Mouse (Mus musculus) heart, embryonic 14.5 days (tissue): ENCODE measurements at regions not wholly inside any gene's neighbourhood (a gene's known extent, or its start where the extent isn't known, plus 50 kb on each side); places are given as distances from the start of the nearest gene placed in this dataset.

ENCODE experiments used
- ATAC-seq: fragments of 200-750 bp; cut with Nextera tagmentation; 2 replicates; pipeline ENCODE4 v1.8.0; 2017; ENCODE audit warnings: low read depth, moderate TSS enrichment; ENCODE audit not compliant: insufficient number of reproducible peaks, insufficient read depth, low FRiP score
- H3K27ac ChIP-seq, 2 experiments: fragments of 200-500 bp in 1 of 2; fragments of 300-500 bp in 1 of 2; sonication (generic) in 1 of 2; replicated peaks in 1 of 2; 2 replicates each; pipeline ENCODE4 v1.5.1; 2012 to 2014; ENCODE audit warnings: low read depth in 2 of 2, low read length in 2 of 2, control low read depth in 1 of 2, mild to moderate bottlenecking in 1 of 2, mixed read lengths in 1 of 2; ENCODE audit not compliant: control insufficient read depth in 1 of 2, insufficient read depth in 1 of 2
- H3K27me3 ChIP-seq: fragments of 300-500 bp; sonication (generic); 2 replicates; pipeline ENCODE4 v1.6.1; 2014; ENCODE audit warnings: mild to moderate bottlenecking, low read length, control low read depth; ENCODE audit not compliant: control insufficient read depth, insufficient read depth
- H3K36me3 ChIP-seq: fragments of 300-500 bp; sonication (generic); 2 replicates; pipeline ENCODE4 v1.6.1; 2014; ENCODE audit warnings: mild to moderate bottlenecking, control low read depth, low read length, mixed read lengths; ENCODE audit not compliant: control insufficient read depth, insufficient read depth
- H3K4me1 ChIP-seq, 2 experiments: fragments of 200-500 bp in 1 of 2; fragments of 300-500 bp in 1 of 2; sonication (generic) in 1 of 2; 2 replicates each; pipeline ENCODE4 v1.6.1; 2012 to 2014; ENCODE audit warnings: low read length in 2 of 2, control low read depth in 1 of 2, mixed read lengths in 1 of 2; ENCODE audit not compliant: control insufficient read depth in 2 of 2, insufficient read depth in 2 of 2
- H3K4me2 ChIP-seq: fragments of 300-500 bp; sonication (generic); 2 replicates; pipeline ENCODE4 v1.6.1; 2014; ENCODE audit warnings: mild to moderate bottlenecking, low read length
- H3K4me3 ChIP-seq, 2 experiments: fragments of 200-500 bp in 1 of 2; fragments of 300-500 bp in 1 of 2; sonication (generic) in 1 of 2; 2 replicates each; pipeline ENCODE4 v1.5.1; 2012 to 2014; ENCODE audit warnings: low read length in 2 of 2, mild to moderate bottlenecking in 2 of 2, control low read depth in 1 of 2, low read depth in 1 of 2, moderate library complexity in 1 of 2; ENCODE audit not compliant: control insufficient read depth in 1 of 2, insufficient read depth in 1 of 2
- H3K9ac ChIP-seq: fragments of 300-500 bp; sonication (generic); 2 replicates; pipeline ENCODE4 v1.6.1; 2014; ENCODE audit warnings: mild to moderate bottlenecking, low read length
- H3K9me3 ChIP-seq: fragments of 300-500 bp; sonication (generic); 2 replicates; pipeline ENCODE4 v1.6.1; 2016; ENCODE audit warnings: low read length, control low read depth; ENCODE audit not compliant: control insufficient read depth
- WGBS: fragments of 180-500 bp; shearing (Covaris S2); extraction: QIAGEN DNeasy Blood & Tissue Kit; methylation state at CpG from one replicate; pipeline ENCODE4 v1.1.7; 2014; 5-methylcytosine and 5-hydroxymethylcytosine counted together

DNA sequence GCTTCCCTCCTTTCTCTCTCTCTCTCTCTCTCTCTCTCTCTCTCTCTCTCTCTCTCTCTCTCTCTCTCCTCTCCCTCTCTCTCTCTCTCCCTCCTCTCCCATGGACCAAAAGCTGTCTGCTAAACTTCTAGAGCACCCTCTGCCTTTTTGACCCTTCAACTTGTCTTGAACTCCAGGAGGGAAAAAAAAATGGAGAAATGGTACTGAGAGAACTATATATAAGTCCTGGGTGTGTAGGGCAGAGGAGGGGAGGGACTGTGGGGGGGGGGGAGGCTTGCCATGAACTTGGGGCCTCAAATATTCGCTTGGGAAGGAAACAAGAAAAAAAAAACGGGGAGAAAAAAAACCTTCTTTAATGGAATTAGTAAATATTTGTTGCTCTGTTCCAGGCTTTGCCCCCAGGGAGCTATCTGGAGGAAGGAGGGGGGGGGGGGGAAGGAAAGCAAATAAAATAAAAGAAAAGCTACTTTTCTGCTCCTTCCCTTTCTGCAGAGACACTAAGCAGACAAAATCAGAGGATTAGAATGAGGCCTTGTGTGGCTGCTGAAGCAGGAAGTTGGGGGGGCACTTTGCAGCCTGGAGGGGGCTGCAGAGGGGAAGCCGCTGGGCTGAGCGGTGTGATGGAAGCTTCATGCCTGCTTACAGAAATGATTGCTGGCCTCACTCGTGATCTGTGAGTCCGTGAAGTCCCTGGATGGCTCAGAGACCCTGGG is 270.1 kb upstream of the Tbx3 start:
- Histone ChIP-seq H3K27me3 (no peaks in the 10 kb centered on the region), H3K9me3 (0 out of 2 replicates have a peak, but pooled peaks cover 3% of the 10 kb centered on the region), H3K4me3 (no peak overlapping the region), H3K9ac (peak overlapping the region; percentile 44; the same call in 1 of the 2 replicates), H3K4me1 (peaks cover 3 to 6% of the 10 kb centered on the region in 2 experiments; a peak in 3 of 4 replicates), H3K36me3 (no peaks in the 10 kb centered on the region), H3K27ac (0 out of 4 replicates have a peak overlapping the region, but pooled peaks of 1 of the 2 experiments have one; percentile 14), H3K4me2 (no peak overlapping the region)
- WGBS, result 20% methylated on average over 6 of the region's 6 CpGs
- ATAC-seq, result no peak

DNA sequence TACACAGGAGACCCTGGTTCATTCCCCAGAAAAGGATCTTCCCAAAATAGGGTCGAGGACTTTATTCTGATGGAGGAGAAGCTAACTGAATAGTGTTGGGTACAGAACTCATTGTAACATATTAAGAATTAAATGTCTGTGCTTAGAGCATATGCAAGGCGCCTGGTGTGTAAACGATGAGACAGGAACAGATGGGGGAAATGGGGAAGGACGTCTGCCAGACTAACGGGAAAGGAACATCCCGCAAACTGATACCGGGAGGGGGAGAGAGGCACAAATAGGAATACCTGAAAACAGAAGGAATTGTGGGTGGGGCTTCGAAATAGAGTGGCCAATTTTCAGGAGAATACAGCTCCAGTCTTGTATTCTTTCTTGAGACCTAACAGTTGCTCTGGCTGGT is 268.6 kb upstream of the Tbx3 start:
- WGBS, result 74% methylated on average over 8 of the region's 8 CpGs
- H3K9ac ChIP-seq, result no peak overlapping the region

DNA sequence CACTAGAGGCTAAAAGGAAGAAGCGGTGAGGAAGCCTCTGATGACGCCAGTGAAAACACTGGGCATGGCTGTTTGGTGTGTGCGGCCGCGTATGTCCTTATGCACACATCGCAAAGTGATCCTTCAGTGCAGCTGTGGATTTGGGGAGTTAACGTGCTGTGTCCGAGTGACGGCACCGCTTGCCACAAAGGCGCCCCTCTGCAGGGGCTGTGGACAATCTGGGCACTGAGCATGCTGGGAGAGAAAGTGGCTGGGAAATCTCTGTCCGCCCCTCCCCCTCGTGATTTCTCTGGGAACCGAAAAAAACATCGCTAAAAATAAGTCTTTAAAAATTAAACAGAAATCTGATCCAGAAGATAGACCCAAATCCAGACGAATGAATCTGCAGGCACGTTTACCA is 267.8 kb upstream of the Tbx3 start:
- 0 out of 2 replicates have a peak, but pooled peaks cover 3% of the 10 kb centered on the region for H3K9me3 ChIP-seq
- H3K27me3 ChIP-seq, result no peaks in the 10 kb centered on the region
- no peaks in the 10 kb centered on the region for H3K36me3 ChIP-seq
- no peak overlapping the region for H3K27ac ChIP-seq
- H3K4me1 ChIP-seq, result peaks cover 3 to 6% of the 10 kb centered on the region in 2 experiments; a peak in 3 of 4 replicates
- H3K4me2 ChIP-seq, result no peak overlapping the region
- no peak overlapping the region for H3K4me3 ChIP-seq
- WGBS, result 80% methylated on average over 17 of the region's 17 CpGs
- ATAC-seq, result no peak
- no peak overlapping the region for H3K9ac ChIP-seq

More for the DNA sequence above, 268.6 kb upstream of the Tbx3 start:
- Histone ChIP-seq H3K9me3 (0 out of 2 replicates have a peak, but pooled peaks cover 3% of the 10 kb centered on the region), H3K4me3 (no peak overlapping the region), H3K36me3 (no peaks in the 10 kb centered on the region), H3K27me3 (no peaks in the 10 kb centered on the region), H3K27ac (no peak overlapping the region), H3K4me2 (no peak overlapping the region), H3K4me1 (peaks cover 3 to 6% of the 10 kb centered on the region in 2 experiments; a peak in 3 of 4 replicates)
- no peak for ATAC-seq

DNA sequence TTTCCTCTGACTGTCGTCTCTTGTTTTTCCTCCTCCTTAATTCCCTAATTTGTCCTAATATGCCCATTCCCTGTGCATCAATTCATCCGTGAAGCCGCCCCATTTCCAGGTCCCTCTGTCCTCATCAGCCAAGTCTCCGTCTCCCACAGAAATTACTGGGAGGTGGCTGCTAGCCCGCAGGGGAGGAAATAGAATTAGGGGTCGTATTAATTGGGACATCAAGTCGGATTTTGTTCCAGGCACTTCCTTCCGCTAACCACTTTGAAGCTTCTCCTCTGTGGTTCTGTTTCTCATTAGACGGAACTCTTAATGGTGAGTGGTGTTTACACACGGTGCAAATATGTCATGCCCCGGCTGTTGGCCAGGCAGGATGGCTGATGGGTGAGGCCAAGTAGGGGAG is 259.5 kb upstream of the Tbx3 start:
- Histone ChIP-seq H3K4me3 (no peak overlapping the region), H3K27me3 (peaks cover 7% of the 10 kb centered on the region), H3K36me3 (no peaks in the 10 kb centered on the region), H3K4me2 (no peak overlapping the region), H3K27ac (no peak overlapping the region), H3K9me3 (peaks cover 6% of the 10 kb centered on the region), H3K9ac (no peak overlapping the region), H3K4me1 (no peaks in the 10 kb centered on the region)
- WGBS, result 76% methylated on average over 11 of the region's 11 CpGs
- no peak for ATAC-seq

DNA sequence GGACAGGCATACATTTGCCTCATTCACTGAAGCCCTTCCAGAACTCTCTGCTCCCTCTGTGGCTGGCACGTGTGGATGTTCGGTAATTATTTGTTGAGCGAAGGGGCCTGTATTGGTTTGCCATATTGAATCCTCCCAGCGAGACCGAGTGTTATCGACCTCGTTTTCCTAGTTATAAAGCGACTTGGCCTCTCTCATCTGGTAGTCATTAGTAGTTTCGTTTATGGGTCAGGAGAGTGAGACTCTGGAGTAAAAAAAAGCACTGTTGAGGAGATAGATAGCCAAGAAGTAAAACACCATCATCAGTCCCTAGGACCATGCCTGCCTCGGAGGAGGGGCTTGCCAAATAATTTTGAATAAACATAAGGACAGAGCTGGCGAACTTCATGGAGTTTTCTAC is 254.6 kb upstream of the Tbx3 start:
- no peak for ATAC-seq
- WGBS, result 88% methylated on average over 11 of the region's 11 CpGs
- peaks cover 6% of the 10 kb centered on the region for H3K9me3 ChIP-seq
- no peak overlapping the region for H3K4me3 ChIP-seq
- no peak overlapping the region for H3K4me2 ChIP-seq
- no peaks in the 10 kb centered on the region for H3K4me1 ChIP-seq
- H3K27me3 ChIP-seq, result peaks cover 7% of the 10 kb centered on the region; the same call in 1 of the 2 replicates
- no peak overlapping the region for H3K9ac ChIP-seq
- H3K27ac ChIP-seq, result no peak overlapping the region
- no peaks in the 10 kb centered on the region for H3K36me3 ChIP-seq

DNA sequence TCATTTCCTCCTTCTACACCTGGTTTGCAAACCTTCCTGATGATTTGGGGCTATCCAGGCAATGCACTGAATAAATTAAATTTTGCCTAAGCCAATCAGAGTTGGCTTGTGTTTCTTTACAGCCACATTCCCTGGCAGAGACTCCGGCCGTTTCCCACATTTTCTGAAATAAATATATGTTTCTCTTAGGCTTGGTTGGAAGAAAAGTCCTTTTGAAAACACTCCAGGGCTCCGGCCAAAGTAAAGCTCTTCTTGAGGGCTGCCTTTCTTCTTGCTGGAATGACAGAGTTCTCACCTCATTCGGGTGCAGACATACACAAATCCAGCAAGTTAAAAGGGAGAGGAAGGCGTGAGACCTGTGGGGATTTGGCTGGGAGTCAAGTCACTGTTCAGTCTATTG is 252.0 kb upstream of the Tbx3 start:
- no peak for ATAC-seq
- no peak overlapping the region for H3K27ac ChIP-seq

DNA sequence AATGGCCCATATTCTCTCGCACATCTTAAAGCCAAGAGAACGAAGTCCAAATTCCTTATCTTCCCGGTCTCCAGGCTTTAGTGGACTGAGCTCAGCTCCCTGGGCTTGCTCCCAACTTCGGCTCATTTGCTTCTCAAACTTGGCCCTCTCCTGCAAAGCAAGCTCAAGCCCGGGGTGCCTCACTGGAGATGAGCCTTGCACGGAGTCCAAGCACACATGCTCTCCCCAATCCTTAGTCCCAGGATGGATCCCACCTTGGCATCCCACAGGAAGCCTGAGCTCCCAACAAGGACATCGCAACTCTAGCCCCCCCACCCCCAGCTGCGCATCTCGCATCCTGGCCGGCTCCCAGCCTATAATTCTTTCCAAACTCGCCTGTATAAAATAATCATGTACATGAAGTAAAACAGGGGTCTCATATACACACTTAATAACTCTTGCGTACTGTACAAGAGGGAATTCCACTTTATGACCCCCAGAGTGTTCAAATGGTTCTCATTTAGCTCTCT is 242.9 kb upstream of the Tbx3 start:
- Histone ChIP-seq H3K27ac (no peak overlapping the region), H3K27me3 (peaks cover 9% of the 10 kb centered on the region; the same call in 1 of the 2 replicates), H3K4me1 (no peaks in the 10 kb centered on the region), H3K9me3 (peaks cover 6% of the 10 kb centered on the region; the same call in 1 of the 2 replicates), H3K9ac (no peak overlapping the region), H3K4me2 (no peak overlapping the region), H3K36me3 (no peaks in the 10 kb centered on the region), H3K4me3 (no peak overlapping the region)
- 77% methylated on average over 12 of the region's 12 CpGs for WGBS
- no peak for ATAC-seq

More for the DNA sequence above, 252.0 kb upstream of the Tbx3 start:
- H3K4me3 ChIP-seq, result no peak overlapping the region
- H3K4me1 ChIP-seq, result no peaks in the 10 kb centered on the region
- no peaks in the 10 kb centered on the region for H3K36me3 ChIP-seq
- no peaks in the 10 kb centered on the region for H3K27me3 ChIP-seq
- WGBS, result 61% methylated on average over 5 of the region's 5 CpGs
- H3K4me2 ChIP-seq, result no peak overlapping the region
- no peak overlapping the region for H3K9ac ChIP-seq
- H3K9me3 ChIP-seq, result peaks cover 6% of the 10 kb centered on the region
